Mouse (Mus musculus) lung, postnatal 0 days (tissue): ENCODE measurements at regions not wholly inside any gene's neighbourhood (a gene's known extent, or its start where the extent isn't known, plus 50 kb on each side); places are given as distances from the start of the nearest gene placed in this dataset.

ENCODE experiments used
- CTCF ChIP-seq: IDR thresholded peaks from 2 replicates; pipeline ENCODE4 v1.5.1; 2016; ENCODE audit warnings: antibody characterized with exemption, mild to moderate bottlenecking
- EP300 ChIP-seq: IDR thresholded peaks from 2 replicates; pipeline ENCODE4 v1.6.1; 2016; ENCODE audit warnings: antibody characterized with exemption, mild to moderate bottlenecking, control low read depth

GRCm38 (mm10) chr11:114570076-114570475 lies 98.2 kb upstream of the Rpl38 start:
- TF ChIP-seq CTCF (no peak), EP300 (no peak)
